Mouse (Mus musculus): Measurements from ENCODE around the gene Zfp974.
A peak's percentile ranks its signal among the peaks of the same experiment; 100 is the strongest.
"Not testable (repeated sequence)": the region's sequence is repeated elsewhere in the genome, so short reads cannot be mapped to it uniquely, and the experiment has no call there.

Gene Zfp974

DNA sequence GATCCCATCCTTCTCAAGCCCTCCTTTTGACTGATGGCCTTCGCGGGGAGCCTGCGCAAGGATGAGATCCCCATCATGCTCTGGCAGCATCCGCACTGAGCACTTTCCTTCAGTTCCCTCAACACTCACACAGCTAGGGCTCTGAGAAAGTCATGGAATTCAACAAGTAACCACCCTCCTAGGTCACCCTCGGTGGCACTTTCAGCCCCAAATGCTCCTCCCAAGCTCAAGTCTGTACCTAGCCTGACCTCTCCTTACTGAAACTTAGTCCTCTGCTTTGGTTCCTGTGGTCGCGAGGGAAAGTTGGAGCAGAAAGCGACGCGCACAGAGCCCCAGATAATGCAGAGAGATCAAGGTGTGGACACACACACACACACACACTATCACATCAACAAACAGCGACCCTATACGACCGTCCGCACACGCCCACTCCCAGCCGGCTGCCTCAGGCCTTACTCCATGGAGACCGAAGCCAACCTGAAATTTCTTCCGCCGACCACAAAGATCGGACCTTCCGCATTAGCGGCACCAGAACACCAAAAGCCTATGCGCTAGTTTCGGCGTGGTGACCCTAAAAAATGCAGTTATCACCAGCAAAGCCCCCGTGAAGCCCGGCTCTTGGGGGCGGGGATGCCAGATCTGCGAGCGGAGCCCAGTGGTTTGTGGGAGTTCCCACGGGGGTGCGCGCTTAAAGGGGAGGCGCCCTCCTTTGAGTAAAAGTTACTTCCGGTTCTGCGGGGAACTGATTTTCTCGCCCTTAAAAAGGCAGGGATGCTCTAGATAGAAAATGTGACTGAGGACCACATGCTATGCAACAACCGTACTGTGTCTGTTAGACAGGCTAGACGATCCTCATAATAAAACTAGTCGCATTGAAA, at the start of gene Zfp974:
TSS of gene Zfp974 (minus strand) at position 643 of the 878 bp plus-strand sequence.
- DNase-seq (ENCODE audit: low spot score in 2 of 2): peak; percentile 13 to 68

GRCm38 (mm10) chr7:27949451-27949850, 20.2 kb upstream of the Zfp974 start:
- not testable (repeated sequence) for DNase-seq (ENCODE audit: low spot score in 2 of 2)

DNA sequence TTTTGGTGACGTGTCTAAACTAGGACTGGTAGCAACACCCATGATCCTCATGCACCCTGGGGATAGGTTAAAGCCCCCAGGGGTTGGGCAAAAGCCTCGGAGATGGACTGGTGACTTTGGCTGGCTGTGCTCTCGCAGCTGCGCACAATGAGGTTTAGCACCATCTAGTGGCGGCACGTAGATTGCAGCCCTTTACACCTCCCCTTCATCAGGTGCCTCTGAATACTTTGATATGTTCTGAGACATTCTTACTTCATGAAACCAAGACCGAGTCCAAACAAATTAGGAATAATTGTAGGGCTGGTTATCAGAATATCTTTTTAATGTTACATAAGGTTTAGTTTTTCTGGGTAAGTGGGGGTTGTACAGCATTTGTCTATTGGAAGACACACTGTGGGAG, 12.6 kb upstream of the Zfp974 start:
- DNase-seq (ENCODE audit: low spot score in 2 of 2): peak in 1 of 2 experiments; percentile 44

- not testable (repeated sequence) for DNase-seq (ENCODE audit: low spot score in 2 of 2)
Observed at GRCm38 (mm10) chr7:27933800-27934158, 4.5 kb upstream of the Zfp974 start.

GRCm38 (mm10) chr7:27933050-27933799, 4.0 kb upstream of the Zfp974 start:
- peak in 1 of 2 experiments; percentile 47 for DNase-seq (ENCODE audit: low spot score in 2 of 2)

DNA sequence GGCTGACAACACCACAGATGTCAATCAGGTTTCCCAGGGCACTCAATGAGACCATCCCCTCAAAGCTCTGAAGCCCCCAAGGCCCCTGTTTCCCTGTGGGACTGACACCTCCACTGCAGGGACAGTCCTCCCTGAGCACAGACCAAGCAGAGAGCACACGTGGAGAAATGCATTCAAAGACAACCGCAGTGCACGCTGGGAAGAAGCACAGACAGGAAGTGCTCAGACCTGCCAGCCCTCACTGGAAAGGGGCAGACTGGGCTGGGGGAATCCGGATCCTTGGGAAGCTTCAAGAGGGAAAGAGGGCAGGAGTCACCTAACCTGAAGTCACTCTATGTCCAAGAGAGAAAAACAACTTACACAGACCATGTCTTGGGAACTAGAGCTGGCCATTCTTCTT, 2.2 kb downstream of the Zfp974 start:
- not testable (repeated sequence) for DNase-seq (ENCODE audit: low spot score in 2 of 2)

DNA sequence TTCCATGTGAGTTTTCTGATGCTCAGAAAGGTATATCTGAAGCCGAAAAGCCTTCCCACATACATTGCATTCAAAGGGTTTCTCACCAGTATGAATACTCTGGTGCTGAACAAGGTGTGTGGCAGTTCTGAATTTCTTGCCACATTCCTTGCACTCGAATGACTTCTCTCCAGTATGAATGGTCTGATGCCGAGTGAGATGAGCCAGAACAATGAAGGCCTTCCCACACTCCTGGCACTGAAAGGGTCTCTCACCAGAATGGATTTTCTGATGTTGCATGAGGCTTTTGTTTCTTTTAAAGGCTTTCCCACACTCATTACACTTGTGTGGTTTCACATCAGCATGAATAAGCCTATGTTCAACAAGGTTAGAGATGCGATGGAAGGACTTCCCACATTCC, 18.3 kb downstream of the Zfp974 start:
- not testable (repeated sequence) for DNase-seq (ENCODE audit: low spot score in 2 of 2)

DNA sequence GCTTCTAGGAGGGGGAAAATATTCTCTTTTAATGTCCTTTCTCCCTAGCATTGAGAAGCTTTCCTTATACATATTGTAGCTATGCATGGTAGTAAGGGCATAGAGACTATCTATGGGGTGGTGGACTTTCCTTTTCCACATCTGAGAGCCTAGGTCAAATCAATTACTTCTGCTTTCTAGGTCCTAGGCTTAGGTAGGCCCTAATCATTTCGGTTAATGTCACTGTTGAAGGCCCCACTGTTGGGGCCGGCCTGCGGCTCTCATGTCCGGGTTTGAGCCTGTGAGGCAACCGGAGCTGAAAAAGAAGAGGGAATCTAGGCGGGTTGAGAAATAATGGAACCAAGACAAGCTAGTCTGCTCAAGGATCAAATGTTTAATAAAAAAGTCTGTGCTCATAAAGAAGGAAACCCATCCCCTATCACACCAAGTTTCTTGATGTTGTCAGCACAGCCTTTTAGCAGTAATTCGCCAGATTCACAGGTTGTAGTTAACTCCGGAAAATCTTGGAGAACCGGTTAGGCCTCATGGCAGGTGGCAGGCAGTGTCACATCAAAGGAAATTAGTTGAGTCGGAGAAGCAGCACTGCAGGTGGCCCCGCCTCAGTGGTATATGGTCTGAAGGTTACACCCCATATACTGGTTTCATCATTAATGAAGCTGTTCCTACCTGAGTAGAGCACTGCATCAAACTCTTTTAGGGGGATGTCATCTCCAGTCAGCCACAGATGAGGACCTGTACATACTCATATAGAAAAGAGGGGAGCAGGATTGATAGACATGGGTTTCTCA, 24.0 kb downstream of the Zfp974 start:
- DNase-seq (ENCODE audit: low spot score in 2 of 2): no peak

GRCm38 (mm10) chr7:27900601-27901000, 28.7 kb downstream of the Zfp974 start:
- DNase-seq (ENCODE audit: low spot score in 2 of 2): no peak

DNA sequence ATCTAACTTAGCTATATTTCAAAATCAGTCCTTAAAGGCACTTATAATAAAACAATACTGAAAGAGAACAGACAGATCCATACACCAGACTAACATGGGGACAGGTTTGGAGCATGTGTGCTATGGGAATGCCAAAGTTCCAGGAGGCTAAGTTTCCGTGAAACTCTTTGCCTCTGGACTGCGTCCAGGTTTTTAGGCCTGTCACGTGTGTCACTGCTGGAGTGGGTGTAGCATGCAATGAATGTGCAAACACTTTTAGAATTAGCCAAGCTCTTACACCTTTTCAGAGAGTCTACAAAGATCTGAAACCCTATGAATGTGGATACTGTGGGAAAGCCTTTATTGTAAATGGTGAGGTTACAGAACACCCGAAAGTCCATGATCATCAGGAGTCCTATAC, 47.5 kb downstream of the Zfp974 start:
- DNase-seq (ENCODE audit: low spot score in 2 of 2): no peak

- not testable (repeated sequence) for DNase-seq (ENCODE audit: low spot score in 2 of 2)
Observed at GRCm38 (mm10) chr7:27862578-27862977, 66.7 kb downstream of the Zfp974 start.

DNA sequence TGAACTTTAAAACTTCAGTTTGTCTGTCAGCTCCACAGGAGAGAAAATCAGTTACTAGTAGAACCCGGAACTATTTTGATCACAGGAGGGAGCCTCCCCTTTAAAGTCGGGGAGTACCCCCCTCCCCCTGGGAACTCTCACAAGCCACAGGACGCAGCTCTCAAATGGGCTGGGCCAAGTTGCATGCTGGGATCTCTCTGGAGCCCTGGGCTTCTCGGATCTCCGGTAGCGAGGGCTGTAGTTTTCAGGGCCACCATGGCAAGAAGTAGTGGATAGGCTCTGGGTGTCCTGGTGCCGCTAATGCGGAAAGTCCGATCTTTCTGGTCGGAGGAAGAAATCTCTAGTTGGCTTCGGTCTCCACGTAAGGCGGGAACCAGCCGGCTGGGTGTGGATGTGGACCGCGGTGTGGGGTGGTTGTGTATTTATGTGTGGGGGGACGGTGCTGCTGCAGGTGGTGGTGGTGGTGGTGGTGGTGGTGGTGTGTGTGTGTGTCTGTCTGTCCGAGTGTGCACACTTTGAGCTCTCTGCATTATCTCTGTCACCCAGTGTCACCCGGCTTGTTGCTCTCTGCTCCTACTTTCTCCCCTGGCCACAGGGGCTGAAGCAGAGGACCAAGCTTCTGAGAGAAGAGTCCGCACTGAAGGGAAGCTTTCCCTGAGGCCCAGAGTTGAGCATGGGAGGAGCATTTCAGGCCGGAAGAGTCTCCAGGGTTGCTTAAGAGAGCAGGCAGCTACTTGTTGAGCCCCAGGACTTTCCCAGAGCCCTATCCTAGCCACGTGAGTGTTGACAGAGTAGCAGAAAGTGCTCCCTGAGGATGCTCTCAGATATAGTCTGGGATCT, 68.6 kb downstream of the Zfp974 start:
- DNase-seq (ENCODE audit: low spot score in 2 of 2): peak; percentile 60 to 77

- no peak for DNase-seq (ENCODE audit: low spot score in 2 of 2)
Observed at GRCm38 (mm10) chr7:27859301-27860251, 69.7 kb downstream of the Zfp974 start.

Measured in spleen, postnatal 10 days (tissue).